Mouse (Mus musculus) embryonic facial prominence, embryonic 15.5 days (tissue): ENCODE measurements around the gene Hoxb13. TPM values are rescaled to one million over a fixed set of nuclear protein-coding genes. Genes with fewer than 3 reads are reported as not detected.

Source experiments
- ATAC-seq: fragments of 200-750 bp; cut with Nextera tagmentation; 2 replicates; pipeline ENCODE4 v1.8.0; 2017; ENCODE audit warnings: low read depth, moderate TSS enrichment; ENCODE audit not compliant: insufficient number of reproducible peaks, low FRiP score, low TSS enrichment
- H3K27ac ChIP-seq: fragments of 300-500 bp; sonication (generic); replicated peaks from 2 replicates; pipeline ENCODE4 v1.5.1; 2015; ENCODE audit warnings: mild to moderate bottlenecking, inconsistent platforms
- H3K27me3 ChIP-seq: fragments of 300-500 bp; sonication (generic); 2 replicates; pipeline ENCODE4 v1.6.1; 2015; ENCODE audit warnings: inconsistent platforms
- H3K36me3 ChIP-seq: fragments of 300-500 bp; sonication (generic); 2 replicates; pipeline ENCODE4 v1.6.1; 2015; ENCODE audit warnings: mild to moderate bottlenecking, inconsistent platforms
- H3K4me1 ChIP-seq: fragments of 300-500 bp; sonication (generic); 2 replicates; pipeline ENCODE4 v1.6.1; 2015; ENCODE audit warnings: inconsistent platforms
- H3K4me2 ChIP-seq: fragments of 300-500 bp; sonication (generic); replicated peaks from 2 replicates; pipeline ENCODE4 v1.6.1; 2015; ENCODE audit warnings: mild to moderate bottlenecking, inconsistent platforms
- H3K4me3 ChIP-seq: fragments of 300-500 bp; sonication (generic); replicated peaks from 2 replicates; pipeline ENCODE4 v1.5.1; 2015; ENCODE audit warnings: mild to moderate bottlenecking, inconsistent platforms
- H3K9ac ChIP-seq: fragments of 300-500 bp; sonication (generic); 2 replicates; pipeline ENCODE4 v1.6.1; 2015; ENCODE audit warnings: inconsistent platforms
- H3K9me3 ChIP-seq: fragments of 300-500 bp; sonication (generic); replicated peaks from 2 replicates; pipeline ENCODE4 v1.6.1; 2016; ENCODE audit warnings: inconsistent platforms
- WGBS: fragments of 180-500 bp; shearing (Covaris S2); methylation state at CpG from one replicate; pipeline ENCODE4 v1.1.7; 2015; 5-methylcytosine and 5-hydroxymethylcytosine counted together
- polyA plus RNA-seq: library from polyadenylated mRNA; unstranded; fragments of >200 nt; fragmentation: Nextera tagmentation; extraction: Ambion mirVana; gene quantifications from 2 replicates; pipeline ENCODE4 v1.2.1, GENCODE M21; 2015

Hoxb13 gene
- polyA plus RNA-seq, 1 experiment from 2014 or later: not detected

- no peak overlapping the region for H3K9ac ChIP-seq
- 6% methylated on average over 5 of the region's 5 CpGs for WGBS
- no peak for ATAC-seq
These were observed 3.0 kb upstream of the Hoxb13 start for GRCm38 (mm10) chr11:96191132-96191531.

GRCm38 (mm10) chr11:96194401-96194710 is 240 bp downstream of the Hoxb13 start:
- Histone ChIP-seq H3K4me1 (peaks cover 11% of the 10 kb centered on the region), H3K9ac (no peak overlapping the region), H3K9me3 (no peaks in the 10 kb centered on the region), H3K27ac (no peak overlapping the region), H3K4me3 (peak overlapping the region; percentile 23), H3K36me3 (no peaks in the 10 kb centered on the region), H3K27me3 (peaks cover 97% of the 10 kb centered on the region), H3K4me2 (peak overlapping the region; percentile 41)
- 1% methylated on average over 10 of the region's 10 CpGs for WGBS
- no peak for ATAC-seq

More at GRCm38 (mm10) chr11:96191132-96191531, 3.0 kb upstream of the Hoxb13 start:
- Histone ChIP-seq H3K4me2 (no peak overlapping the region), H3K27ac (no peak overlapping the region), H3K4me3 (no peak overlapping the region), H3K36me3 (no peaks in the 10 kb centered on the region), H3K9me3 (no peaks in the 10 kb centered on the region), H3K27me3 (peaks cover 97% of the 10 kb centered on the region), H3K4me1 (peaks cover 11% of the 10 kb centered on the region)

- no peak for ATAC-seq
These were observed 985 bp downstream of the Hoxb13 start for GRCm38 (mm10) chr11:96194961-96195640.

GRCm38 (mm10) chr11:96195769-96196280 is 1.7 kb downstream of the Hoxb13 start:
- Histone ChIP-seq H3K9ac (no peak overlapping the region), H3K9me3 (no peaks in the 10 kb centered on the region), H3K4me1 (peaks cover 11% of the 10 kb centered on the region), H3K27ac (no peak overlapping the region), H3K36me3 (no peaks in the 10 kb centered on the region), H3K4me2 (no peak overlapping the region), H3K27me3 (peaks cover 99% of the 10 kb centered on the region), H3K4me3 (no peak overlapping the region)
- ATAC-seq: no peak
- WGBS: 2% methylated on average over 20 of the region's 20 CpGs

More at GRCm38 (mm10) chr11:96194961-96195640, 985 bp downstream of the Hoxb13 start:
- peaks cover 11% of the 10 kb centered on the region for H3K4me1 ChIP-seq
- WGBS: 9% methylated on average over 11 of the region's 11 CpGs
- H3K36me3 ChIP-seq: no peaks in the 10 kb centered on the region
- no peak overlapping the region for H3K27ac ChIP-seq
- peaks cover 99% of the 10 kb centered on the region for H3K27me3 ChIP-seq
- no peak overlapping the region for H3K9ac ChIP-seq
- H3K4me3 ChIP-seq: no peak overlapping the region
- H3K9me3 ChIP-seq: no peaks in the 10 kb centered on the region
- no peak overlapping the region for H3K4me2 ChIP-seq

- 1% methylated on average over 12 of the region's 12 CpGs for WGBS
- no peak overlapping the region for H3K27ac ChIP-seq
- no peaks in the 10 kb centered on the region for H3K36me3 ChIP-seq
- no peaks in the 10 kb centered on the region for H3K9me3 ChIP-seq
- H3K4me1 ChIP-seq: peaks cover 8% of the 10 kb centered on the region
- ATAC-seq: no peak
- H3K9ac ChIP-seq: no peak overlapping the region
- H3K4me3 ChIP-seq: no peak overlapping the region
- H3K27me3 ChIP-seq: peaks cover 99% of the 10 kb centered on the region
- no peak overlapping the region for H3K4me2 ChIP-seq
These were observed 4.5 kb downstream of the Hoxb13 start for GRCm38 (mm10) chr11:96198642-96199041.

- H3K4me3 ChIP-seq: no peak overlapping the region
- H3K27me3 ChIP-seq: peaks cover 99% of the 10 kb centered on the region
- no peak overlapping the region for H3K9ac ChIP-seq
- no peaks in the 10 kb centered on the region for H3K36me3 ChIP-seq
- no peak overlapping the region for H3K27ac ChIP-seq
- ATAC-seq: no peak
- H3K4me2 ChIP-seq: no peak overlapping the region
- whole genome bisulfite sequencing: 3% methylated on average over 22 of the region's 22 CpGs
- H3K4me1 ChIP-seq: peaks cover under 1% of the 10 kb centered on the region; the same call in 1 of the 2 replicates
- H3K9me3 ChIP-seq: no peaks in the 10 kb centered on the region
These were observed 5.3 kb downstream of the Hoxb13 start for GRCm38 (mm10) chr11:96199181-96200086.

GRCm38 (mm10) chr11:96200183-96200655 is 6.1 kb downstream of the Hoxb13 start:
- H3K27ac ChIP-seq: no peak overlapping the region
- H3K9me3 ChIP-seq: no peaks in the 10 kb centered on the region
- H3K4me1 ChIP-seq: no peaks in the 10 kb centered on the region
- no peak overlapping the region for H3K4me2 ChIP-seq
- WGBS: under 1% methylated on average over 14 of the region's 14 CpGs
- H3K27me3 ChIP-seq: peaks cover 98% of the 10 kb centered on the region
- no peak overlapping the region for H3K9ac ChIP-seq
- no peak overlapping the region for H3K4me3 ChIP-seq
- no peaks in the 10 kb centered on the region for H3K36me3 ChIP-seq
- no peak for ATAC-seq

- no peaks in the 10 kb centered on the region for H3K36me3 ChIP-seq
- no peak overlapping the region for H3K27ac ChIP-seq
- H3K9me3 ChIP-seq: no peaks in the 10 kb centered on the region
- peaks cover 98% of the 10 kb centered on the region for H3K27me3 ChIP-seq
- no peaks in the 10 kb centered on the region for H3K4me1 ChIP-seq
- H3K4me3 ChIP-seq: no peak overlapping the region
- no peak overlapping the region for H3K9ac ChIP-seq
- ATAC-seq: no peak
- H3K4me2 ChIP-seq: no peak overlapping the region
These were observed 7.6 kb downstream of the Hoxb13 start for GRCm38 (mm10) chr11:96201741-96202140.

- H3K4me1 ChIP-seq: no peaks in the 10 kb centered on the region
- peaks cover 98% of the 10 kb centered on the region for H3K27me3 ChIP-seq
- H3K36me3 ChIP-seq: no peaks in the 10 kb centered on the region
- H3K4me3 ChIP-seq: no peak overlapping the region
- H3K27ac ChIP-seq: no peak overlapping the region
- no peaks in the 10 kb centered on the region for H3K9me3 ChIP-seq
- H3K4me2 ChIP-seq: no peak overlapping the region
- ATAC-seq: no peak
- no peak overlapping the region for H3K9ac ChIP-seq
- 1% methylated on average over 14 of the region's 14 CpGs for WGBS
These were observed 8.4 kb downstream of the Hoxb13 start for GRCm38 (mm10) chr11:96202401-96203081.

- Histone ChIP-seq H3K36me3 (no peaks in the 10 kb centered on the region), H3K4me3 (no peak overlapping the region), H3K9ac (no peak overlapping the region), H3K9me3 (no peaks in the 10 kb centered on the region), H3K4me2 (no peak overlapping the region), H3K4me1 (no peaks in the 10 kb centered on the region), H3K27me3 (peaks cover 98% of the 10 kb centered on the region), H3K27ac (no peak overlapping the region)
- no peak for ATAC-seq
- WGBS: under 1% methylated on average over 37 of the region's 37 CpGs
These were observed 9.2 kb downstream of the Hoxb13 start for GRCm38 (mm10) chr11:96203182-96203788.
